Mouse (Mus musculus) CD4-positive, CD25-positive, alpha-beta regulatory T cell, adult 4 months (primary cell): ENCODE measurements around the gene Olfr125. TPM values are rescaled to one million over a fixed set of nuclear protein-coding genes. Genes with fewer than 3 reads are reported as not detected.

Experiments used
- ATAC-seq: one replicate; pipeline ENCODE4 v1.8.0; 2017
- polyA plus RNA-seq, 2 experiments: library from polyadenylated mRNA; unstranded; fragments of 100-300 nt; shearing (Covaris generic); gene quantifications; one replicate each; pipeline ENCODE4 v1.2.1; 2017

Olfr125 gene
- not detected for polyA plus RNA-seq

DNA sequence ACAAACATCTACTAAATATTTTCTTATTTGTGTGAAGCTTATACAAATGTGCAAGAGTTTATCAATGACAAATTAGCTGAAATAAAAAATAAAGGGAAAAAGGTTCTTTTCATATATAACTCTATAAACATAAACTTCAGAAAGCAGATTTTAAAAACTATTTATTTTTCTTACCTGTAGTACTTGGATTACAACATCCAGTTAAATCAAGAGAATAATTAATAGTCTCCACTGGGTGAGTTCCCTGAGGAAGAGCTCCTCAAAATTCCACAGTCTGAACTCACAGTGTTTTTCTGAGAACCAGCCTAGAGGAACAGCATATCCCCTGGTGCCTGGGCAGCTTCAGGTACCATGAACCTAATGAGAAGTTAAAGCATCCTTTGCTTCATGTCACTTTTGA is at the start of gene Olfr125:
Gene Olfr125 (plus strand): TSS at position 301 of the 400 bp plus-strand sequence.
- ATAC-seq, result no peak

DNA sequence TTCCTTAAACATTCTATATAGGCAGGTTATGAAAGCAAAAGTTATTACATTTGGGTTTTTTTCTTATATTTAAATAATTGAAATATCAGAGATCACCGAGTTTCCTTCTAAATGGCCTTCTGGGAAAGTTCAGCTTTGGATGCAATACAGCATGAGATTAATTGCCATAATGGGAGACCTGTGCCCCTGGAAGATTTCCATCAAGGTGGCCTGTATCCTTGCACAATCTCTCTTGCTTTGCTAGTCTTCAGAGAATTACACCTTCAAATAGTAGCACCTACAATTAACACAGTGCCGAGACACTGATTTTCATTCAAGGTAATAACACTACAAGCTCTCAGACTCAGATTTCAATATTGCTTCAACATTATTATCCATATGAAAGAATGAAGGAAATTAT is 39.5 kb upstream of the Olfr125 start, which contains the start of gene Olfr123:
Gene Olfr123 (plus strand): TSS at position 301 of the 400 bp plus-strand sequence.
- no peak for ATAC-seq

DNA sequence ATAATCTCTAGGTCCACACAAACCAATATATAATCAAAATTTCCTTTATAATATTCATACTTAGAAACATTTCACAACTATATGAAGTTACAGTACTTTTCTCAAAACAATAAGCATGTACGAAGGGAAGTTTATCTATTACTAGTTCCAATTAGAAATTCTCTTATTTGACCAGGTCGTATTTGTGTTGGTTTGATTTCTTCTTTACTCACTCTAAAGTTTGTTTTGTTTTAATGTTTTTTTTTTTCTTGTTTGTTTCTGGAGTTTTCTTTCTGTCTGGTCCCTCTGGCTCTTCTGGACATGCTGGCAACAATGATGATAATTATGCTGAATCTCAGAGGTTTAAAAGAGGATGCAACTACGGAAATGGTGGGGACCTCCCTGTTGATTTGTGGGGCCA is 33.2 kb upstream of the Olfr125 start, which contains the start of gene Olfr124:
Gene Olfr124 (plus strand): TSS at position 301 of the 400 bp plus-strand sequence.
- no peak for ATAC-seq

DNA sequence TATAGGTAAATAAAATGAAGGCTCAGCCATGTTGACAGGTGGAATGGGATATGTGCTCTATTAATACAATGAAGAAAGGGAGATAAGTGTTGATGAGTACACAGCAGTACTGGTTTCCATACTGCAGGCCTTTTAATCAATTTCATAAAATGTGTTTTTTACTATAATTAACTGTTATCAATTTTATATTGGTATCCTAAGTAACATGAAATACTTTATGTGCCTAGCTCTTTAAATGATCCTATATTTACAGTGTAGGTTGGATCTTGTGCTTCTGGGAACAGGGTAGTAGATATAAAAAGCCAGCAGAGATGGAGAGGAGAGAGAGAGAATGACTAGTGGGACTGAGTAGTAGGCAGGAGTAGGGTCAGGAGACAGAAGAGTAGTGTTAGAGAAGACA is 14.4 kb downstream of the Olfr125 start, which contains the start of gene Olfr126:
Gene Olfr126 (plus strand): TSS at position 301 of the 400 bp plus-strand sequence.
- ATAC-seq, result no peak

DNA sequence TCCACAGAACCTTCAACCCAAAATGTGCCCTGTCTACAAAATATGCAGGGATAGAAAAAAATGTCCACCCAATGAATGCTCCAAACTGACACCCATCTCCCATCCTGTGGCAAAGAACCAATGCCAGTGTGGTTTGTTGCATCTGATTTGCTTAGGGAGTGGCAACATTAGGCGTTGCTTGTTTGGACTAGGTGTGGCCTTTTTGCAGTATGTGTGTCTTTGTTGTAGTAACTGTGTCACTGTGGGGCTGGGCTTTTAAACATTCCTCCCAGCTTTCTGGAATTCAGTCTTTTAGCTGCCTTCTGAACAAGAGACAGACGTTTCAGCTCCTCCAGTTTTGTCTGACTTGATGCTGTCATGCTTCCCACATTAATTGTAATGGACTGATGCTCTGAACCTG is 31.2 kb downstream of the Olfr125 start:
- no peak for ATAC-seq

DNA sequence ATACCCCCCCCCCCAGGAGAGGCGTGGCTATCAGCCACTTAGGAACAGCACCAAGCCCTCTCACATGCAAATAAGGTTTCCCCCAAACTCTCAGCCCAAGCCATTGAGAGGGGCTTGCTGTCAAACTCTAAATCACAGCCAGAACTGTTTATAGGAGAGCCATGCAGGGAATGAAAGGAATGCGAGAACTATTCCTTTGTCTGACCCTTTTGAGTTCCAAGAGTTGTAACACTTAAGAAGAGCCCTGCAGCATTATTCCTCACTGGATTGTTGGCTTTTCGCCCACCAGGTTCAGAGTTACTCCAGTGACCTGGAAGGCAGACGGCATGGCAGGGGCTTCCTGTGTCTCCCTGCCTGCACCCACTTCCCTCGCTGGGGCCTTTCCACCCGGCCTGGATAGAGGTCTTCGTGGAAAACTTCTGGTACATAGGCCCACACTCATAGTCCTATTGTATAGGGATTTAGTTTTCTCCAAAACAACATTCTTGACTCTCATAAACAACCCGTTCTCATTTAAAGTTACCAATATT is 37.0 kb downstream of the Olfr125 start:
- ATAC-seq, result no peak

DNA sequence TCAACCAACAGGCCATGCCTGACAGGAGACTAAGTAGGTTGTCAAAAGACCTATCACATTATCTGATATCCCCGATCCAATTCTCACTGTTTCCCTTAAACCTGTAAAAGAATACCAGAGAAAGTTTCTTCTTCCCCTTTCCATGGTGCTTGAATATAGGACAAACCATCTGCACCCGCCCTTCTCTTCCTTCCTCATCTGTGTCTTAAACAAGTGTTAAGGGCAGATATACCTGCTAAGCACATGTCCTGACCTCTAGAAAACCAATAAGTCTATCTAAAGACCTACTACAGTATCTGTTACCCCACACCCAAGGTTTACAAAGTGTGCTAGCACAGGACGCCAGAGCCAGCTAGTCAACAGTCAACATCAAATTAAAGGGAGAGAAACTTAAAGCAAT is 41.1 kb downstream of the Olfr125 start:
- ATAC-seq, result no peak

Other genes starting within 250 kb of the Olfr125 start
- gene Olfr114, start 240.2 kb upstream of the Olfr125 start, polyA plus RNA-seq, result not detected
- gene Olfr115, start 205.8 kb upstream of the Olfr125 start, polyA plus RNA-seq, result not detected
- gene Olfr116, start 205.8 kb upstream of the Olfr125 start, polyA plus RNA-seq, result not detected
- gene Olfr117, start 169.2 kb upstream of the Olfr125 start, polyA plus RNA-seq, result not detected
- under 1 TPM in 1 of 2 experiments, not detected in 1; 0.30 TPM for gene Olfr118, start 166.0 kb upstream of the Olfr125 start, polyA plus RNA-seq
- not detected for gene Olfr119, start 136.4 kb upstream of the Olfr125 start, polyA plus RNA-seq
- not detected for gene Olfr120, start 111.1 kb upstream of the Olfr125 start, polyA plus RNA-seq
- gene Olfr121, start 84.1 kb upstream of the Olfr125 start, polyA plus RNA-seq, result not detected
- gene Olfr122, start 64.3 kb upstream of the Olfr125 start, polyA plus RNA-seq, result under 1 TPM in 1 of 2 experiments, not detected in 1; 0.27 TPM
- gene Olfr123, start 39.4 kb upstream of the Olfr125 start, polyA plus RNA-seq, result not detected
- gene Olfr124, start 33.1 kb upstream of the Olfr125 start, polyA plus RNA-seq, result not detected
- gene Olfr126, start 14.5 kb downstream of the Olfr125 start, polyA plus RNA-seq, result not detected
- gene Olfr127, start 67.5 kb downstream of the Olfr125 start, polyA plus RNA-seq, result under 1 TPM in 1 of 2 experiments, not detected in 1; 0.11 TPM
- not detected for gene Olfr128, start 87.6 kb downstream of the Olfr125 start, polyA plus RNA-seq
- gene Olfr761, start 120.1 kb downstream of the Olfr125 start, polyA plus RNA-seq, result not detected
- not detected for gene Olfr129, start 227.1 kb downstream of the Olfr125 start, polyA plus RNA-seq
- not detected for gene Olfr130, start 231.0 kb downstream of the Olfr125 start, polyA plus RNA-seq